Mouse (Mus musculus) activated CD4-positive, CD25-positive, alpha-beta regulatory T cell, adult 4 months (primary cell): ENCODE results near the gene 2210017I01Rik. TPM values are rescaled to one million over a fixed set of nuclear protein-coding genes. Genes with fewer than 3 reads are reported as not detected.

Source experiments
- polyA plus RNA-seq, 2 experiments: library from polyadenylated mRNA; unstranded; fragments of 100-300 nt; shearing (Covaris generic); gene quantifications; one replicate each; pipeline ENCODE4 v1.2.1; 2017

2210017I01Rik gene
- polyA plus RNA-seq, 2 experiments from 2014 or later, result not detected

Other genes with a start within 250 kb of the 2210017I01Rik start
- gene Sprr2f, start 242.3 kb downstream of the 2210017I01Rik start, polyA plus RNA-seq, result not detected
- gene Sprr2h, start 221.8 kb downstream of the 2210017I01Rik start, polyA plus RNA-seq, result not detected
- not detected for gene Sprr2i, start 199.5 kb downstream of the 2210017I01Rik start, polyA plus RNA-seq
- not detected for gene Sprr2j-ps, start 189.4 kb downstream of the 2210017I01Rik start, polyA plus RNA-seq
- 10 to 100 TPM in 1 of 2 experiments, 1 to 10 TPM in 1; 8.6 to 10.3 TPM for gene Gm9774, start 178.1 kb downstream of the 2210017I01Rik start, polyA plus RNA-seq
- gene Sprr2k, start 174.9 kb downstream of the 2210017I01Rik start, polyA plus RNA-seq, result not detected
- gene Sprr1b, start 168.7 kb downstream of the 2210017I01Rik start, polyA plus RNA-seq, result not detected
- not detected for gene Sprr3, start 148.8 kb downstream of the 2210017I01Rik start, polyA plus RNA-seq
- not detected for gene Sprr1a, start 121.6 kb downstream of the 2210017I01Rik start, polyA plus RNA-seq
- not detected for gene Sprr4, start 107.0 kb downstream of the 2210017I01Rik start, polyA plus RNA-seq
- gene 2310046K23Rik, start 73.0 kb downstream of the 2210017I01Rik start, polyA plus RNA-seq, result not detected
- gene Ivl, start 33.8 kb downstream of the 2210017I01Rik start, polyA plus RNA-seq, result not detected
- gene Smcp, start 18.5 kb downstream of the 2210017I01Rik start, polyA plus RNA-seq, result not detected
- gene Lce6a, start 14.2 kb upstream of the 2210017I01Rik start, polyA plus RNA-seq, result not detected
- gene Lce1a1, start 40.8 kb upstream of the 2210017I01Rik start, polyA plus RNA-seq, result not detected
- not detected for gene Lce1b, start 49.4 kb upstream of the 2210017I01Rik start, polyA plus RNA-seq
- not detected for gene Lce1a2, start 62.8 kb upstream of the 2210017I01Rik start, polyA plus RNA-seq
- gene Lce1c, start 71.8 kb upstream of the 2210017I01Rik start, polyA plus RNA-seq, result not detected
- gene Lce1d, start 79.7 kb upstream of the 2210017I01Rik start, polyA plus RNA-seq, result not detected
- gene Lce1e, start 101.6 kb upstream of the 2210017I01Rik start, polyA plus RNA-seq, result not detected
- not detected for gene Lce1f, start 112.9 kb upstream of the 2210017I01Rik start, polyA plus RNA-seq
- gene Gm38119, start 131.6 kb upstream of the 2210017I01Rik start, polyA plus RNA-seq, result not detected
- not detected for gene Lce1g, start 144.8 kb upstream of the 2210017I01Rik start, polyA plus RNA-seq
- not detected for gene Lce1h, start 157.6 kb upstream of the 2210017I01Rik start, polyA plus RNA-seq
- gene Lce1i, start 171.4 kb upstream of the 2210017I01Rik start, polyA plus RNA-seq, result not detected
- gene Lce1j, start 183.0 kb upstream of the 2210017I01Rik start, polyA plus RNA-seq, result not detected
- gene Lce1k, start 200.4 kb upstream of the 2210017I01Rik start, polyA plus RNA-seq, result not detected
- gene Kprp, start 219.8 kb upstream of the 2210017I01Rik start, polyA plus RNA-seq, result not detected
- gene Lce1l, start 243.8 kb upstream of the 2210017I01Rik start, polyA plus RNA-seq, result not detected